Mouse (Mus musculus): ENCODE measurements around the gene Olfr1438-ps1.
"Not testable (repeated sequence)": the region's sequence is repeated elsewhere in the genome, so short reads cannot be mapped to it uniquely, and the experiment has no call there.

The Olfr1438-ps1 gene

GRCm38 (mm10) chr19:12335810-12336209 is at the start of gene Olfr1438-ps1:
Gene Olfr1438-ps1, minus strand, starts transcription at chr19:12335910.
- DNase-seq (ENCODE audit: low read depth, low spot score), result no peak

- DNase-seq (ENCODE audit: low read depth, low spot score), result no peak
Observed at GRCm38 (mm10) chr19:12374465-12375025, 38.8 kb upstream of the Olfr1438-ps1 start.

- DNase-seq (ENCODE audit: low read depth, low spot score), result no peak
Observed at GRCm38 (mm10) chr19:12373004-12373403, 37.3 kb upstream of the Olfr1438-ps1 start.

- no peak for DNase-seq (ENCODE audit: low read depth, low spot score)
Observed at GRCm38 (mm10) chr19:12325001-12325400, 10.7 kb downstream of the Olfr1438-ps1 start, which contains the start of gene Olfr1437. Gene Olfr1437, minus strand, starts transcription at chr19:12325101.

GRCm38 (mm10) chr19:12299030-12299429 is 36.7 kb downstream of the Olfr1438-ps1 start, which contains the start of gene Olfr1436:
Gene Olfr1436, minus strand, starts transcription at chr19:12299130.
- not testable (repeated sequence) for DNase-seq (ENCODE audit: low read depth, low spot score)

- DNase-seq (ENCODE audit: low read depth, low spot score), result no peak
Observed at GRCm38 (mm10) chr19:12292979-12293378, 42.7 kb downstream of the Olfr1438-ps1 start.

- DNase-seq (ENCODE audit: low read depth, low spot score), result no peak
Observed at GRCm38 (mm10) chr19:12279554-12279953, 56.2 kb downstream of the Olfr1438-ps1 start, which contains the start of gene Olfr1434. Gene Olfr1434, plus strand, starts transcription at chr19:12279854.

Data from WW6 (cell line).